Mouse (Mus musculus) adipocyte (in vitro differentiated cells): ENCODE measurements around the gene Prss2.
"Not testable (repeated sequence)": the region's sequence is repeated elsewhere in the genome, so short reads cannot be mapped to it uniquely, and the experiment has no call there.

ENCODE experiments used
- DNase-seq: peaks from one replicate; pipeline ENCODE4 v3.0.0-alpha.2; 2016; ENCODE audit warnings: low spot score

The Prss2 gene

GRCm38 (mm10) chr6:41521487-41521886 is at the start of gene Prss2:
Gene Prss2 (plus strand): TSS chr6:41521787.
- DNase-seq, result no peak

- no peak for DNase-seq
Observed at GRCm38 (mm10) chr6:41499374-41499773, 22.2 kb upstream of the Prss2 start.

GRCm38 (mm10) chr6:41504915-41505314 is 16.7 kb upstream of the Prss2 start:
- no peak for DNase-seq

GRCm38 (mm10) chr6:41505323-41505722 is 16.3 kb upstream of the Prss2 start:
- no peak for DNase-seq

GRCm38 (mm10) chr6:41518017-41518524 is 3.5 kb upstream of the Prss2 start:
- DNase-seq, result no peak

- DNase-seq, result no peak
Observed at GRCm38 (mm10) chr6:41526453-41526852, 4.9 kb downstream of the Prss2 start.

GRCm38 (mm10) chr6:41527402-41527801 is 5.8 kb downstream of the Prss2 start:
- no peak for DNase-seq

GRCm38 (mm10) chr6:41529987-41530386 is 8.4 kb downstream of the Prss2 start:
- DNase-seq, result peak; percentile 38

GRCm38 (mm10) chr6:41532181-41532580 is 10.6 kb downstream of the Prss2 start:
- DNase-seq, result no peak

- no peak for DNase-seq
Observed at GRCm38 (mm10) chr6:41532687-41533284, 11.2 kb downstream of the Prss2 start.

- DNase-seq, result no peak
Observed at GRCm38 (mm10) chr6:41537376-41537775, 15.8 kb downstream of the Prss2 start.

- not testable (repeated sequence) for DNase-seq
Observed at GRCm38 (mm10) chr6:41538296-41538695, 16.7 kb downstream of the Prss2 start.

GRCm38 (mm10) chr6:41540746-41541145 is 19.2 kb downstream of the Prss2 start:
- DNase-seq, result no peak

GRCm38 (mm10) chr6:41541746-41542145 is 20.2 kb downstream of the Prss2 start:
- DNase-seq, result no peak

- no peak for DNase-seq
Observed at GRCm38 (mm10) chr6:41542983-41543382, 21.4 kb downstream of the Prss2 start.

- no peak for DNase-seq
Observed at GRCm38 (mm10) chr6:41543411-41544050, 21.9 kb downstream of the Prss2 start.

- no peak for DNase-seq
Observed at GRCm38 (mm10) chr6:41544381-41544924, 22.9 kb downstream of the Prss2 start.

GRCm38 (mm10) chr6:41545266-41545665 is 23.7 kb downstream of the Prss2 start:
- no peak for DNase-seq

- no peak for DNase-seq
Observed at GRCm38 (mm10) chr6:41547056-41547650, 25.6 kb downstream of the Prss2 start.

GRCm38 (mm10) chr6:41548286-41548685 is 26.7 kb downstream of the Prss2 start:
- DNase-seq, result no peak

GRCm38 (mm10) chr6:41553356-41554010 is 31.9 kb downstream of the Prss2 start:
- no peak for DNase-seq
